Mouse (Mus musculus): ENCODE measurements around the gene Abcb4. TPM values are rescaled to one million over a fixed set of nuclear protein-coding genes. Genes with fewer than 3 reads are reported as not detected.
A peak's percentile ranks its signal among the peaks of the same experiment; 100 is the strongest.

Abcb4 gene
- polyA plus RNA-seq, 1 experiment from 2014 or later, result 0.37 TPM

- no peaks in the 10 kb centered on the region for H3K27me3 ChIP-seq (ENCODE audit: control insufficient read depth, insufficient read depth, low read length)
Measured at GRCm38 (mm10) chr5:8974721-8975120, 81.2 kb downstream of the Abcb4 start.

GRCm38 (mm10) chr5:8985470-8985869 lies 92.0 kb downstream of the Abcb4 start:
- Histone ChIP-seq H3K27me3 (ENCODE audit: control insufficient read depth, insufficient read depth, low read length) (no peaks in the 10 kb centered on the region), H3K4me2 (ENCODE audit: low read depth, severe bottlenecking) (no peak overlapping the region), H3K27ac (replicated peaks; ENCODE audit: low read depth, low read length) (no peak overlapping the region), H3K4me3 (ENCODE audit: low read depth, low read length) (no peak overlapping the region), H3K4me1 (ENCODE audit: control insufficient read depth, insufficient read depth, low read length) (no peaks in the 10 kb centered on the region), H3K9me3 (ENCODE audit: control insufficient read depth, low read length) (no peaks in the 10 kb centered on the region), H3K36me3 (ENCODE audit: control insufficient read depth, insufficient read depth, low read length) (peaks cover 13% of the 10 kb centered on the region; the same call in 1 of the 2 replicates), H3K9ac (ENCODE audit: low read length) (no peak overlapping the region)
- WGBS, result 98% methylated on average over 3 of the region's 3 CpGs
- DNase-seq (ENCODE audit: low spot score) (no peak), ATAC-seq (ENCODE audit: insufficient number of reproducible peaks, low FRiP score, low TSS enrichment, low read depth) (no peak)

More at GRCm38 (mm10) chr5:8974721-8975120, 81.2 kb downstream of the Abcb4 start:
- DNase-seq (ENCODE audit: low spot score) (no peak), ATAC-seq (ENCODE audit: insufficient number of reproducible peaks, low FRiP score, low TSS enrichment, low read depth) (no peak)
- no peak overlapping the region for H3K27ac ChIP-seq (replicated peaks; ENCODE audit: low read depth, low read length)
- no peak overlapping the region for H3K4me2 ChIP-seq (ENCODE audit: low read depth, severe bottlenecking)
- no peak overlapping the region for H3K4me3 ChIP-seq (ENCODE audit: low read depth, low read length)
- H3K36me3 ChIP-seq (ENCODE audit: control insufficient read depth, insufficient read depth, low read length), result peaks cover 5% of the 10 kb centered on the region; the same call in 1 of the 2 replicates
- no peaks in the 10 kb centered on the region for H3K9me3 ChIP-seq (ENCODE audit: control insufficient read depth, low read length)
- H3K9ac ChIP-seq (ENCODE audit: low read length), result no peak overlapping the region
- H3K4me1 ChIP-seq (ENCODE audit: control insufficient read depth, insufficient read depth, low read length), result no peaks in the 10 kb centered on the region

- Histone ChIP-seq H3K27ac (replicated peaks; ENCODE audit: low read depth, low read length) (no peak overlapping the region), H3K36me3 (ENCODE audit: control insufficient read depth, insufficient read depth, low read length) (peaks cover 13% of the 10 kb centered on the region; the same call in 1 of the 2 replicates), H3K4me1 (ENCODE audit: control insufficient read depth, insufficient read depth, low read length) (no peaks in the 10 kb centered on the region), H3K9ac (ENCODE audit: low read length) (no peak overlapping the region), H3K27me3 (ENCODE audit: control insufficient read depth, insufficient read depth, low read length) (no peaks in the 10 kb centered on the region), H3K4me2 (ENCODE audit: low read depth, severe bottlenecking) (no peak overlapping the region), H3K4me3 (ENCODE audit: low read depth, low read length) (no peak overlapping the region), H3K9me3 (ENCODE audit: control insufficient read depth, low read length) (no peaks in the 10 kb centered on the region)
- DNase-seq (ENCODE audit: low spot score), result no peak
- 98% methylated on average over 5 of the region's 5 CpGs for WGBS
- no peak for ATAC-seq (ENCODE audit: insufficient number of reproducible peaks, low FRiP score, low TSS enrichment, low read depth)
Measured at GRCm38 (mm10) chr5:8987925-8988324, 94.4 kb downstream of the Abcb4 start.

GRCm38 (mm10) chr5:8990526-8990925 lies 97.0 kb downstream of the Abcb4 start:
- ATAC-seq (ENCODE audit: insufficient number of reproducible peaks, low FRiP score, low TSS enrichment, low read depth) (no peak), DNase-seq (ENCODE audit: low spot score) (no peak)
- Histone ChIP-seq H3K9me3 (ENCODE audit: control insufficient read depth, low read length) (no peaks in the 10 kb centered on the region), H3K36me3 (ENCODE audit: control insufficient read depth, insufficient read depth, low read length) (peaks cover 11% of the 10 kb centered on the region; the same call in 1 of the 2 replicates), H3K9ac (ENCODE audit: low read length) (no peak overlapping the region), H3K4me2 (ENCODE audit: low read depth, severe bottlenecking) (no peak overlapping the region), H3K4me1 (ENCODE audit: control insufficient read depth, insufficient read depth, low read length) (no peaks in the 10 kb centered on the region), H3K27me3 (ENCODE audit: control insufficient read depth, insufficient read depth, low read length) (no peaks in the 10 kb centered on the region), H3K27ac (replicated peaks; ENCODE audit: low read depth, low read length) (no peak overlapping the region), H3K4me3 (ENCODE audit: low read depth, low read length) (no peak overlapping the region)
- WGBS, result 89% methylated on average over 13 of the region's 13 CpGs

GRCm38 (mm10) chr5:8991626-8992025 lies 98.1 kb downstream of the Abcb4 start:
- no peaks in the 10 kb centered on the region for H3K9me3 ChIP-seq (ENCODE audit: control insufficient read depth, low read length)
- peaks cover 4% of the 10 kb centered on the region; the same call in 1 of the 2 replicates for H3K4me1 ChIP-seq (ENCODE audit: control insufficient read depth, insufficient read depth, low read length)
- ATAC-seq (ENCODE audit: insufficient number of reproducible peaks, low FRiP score, low TSS enrichment, low read depth), result no peak
- H3K27ac ChIP-seq (replicated peaks; ENCODE audit: low read depth, low read length), result no peak overlapping the region
- H3K4me2 ChIP-seq (ENCODE audit: low read depth, severe bottlenecking), result no peak overlapping the region
- WGBS, result 88% methylated on average over 16 of the region's 16 CpGs
- H3K36me3 ChIP-seq (ENCODE audit: control insufficient read depth, insufficient read depth, low read length), result peaks cover 9% of the 10 kb centered on the region; the same call in 1 of the 2 replicates
- H3K27me3 ChIP-seq (ENCODE audit: control insufficient read depth, insufficient read depth, low read length), result no peaks in the 10 kb centered on the region
- no peak for DNase-seq (ENCODE audit: low spot score)
- no peak overlapping the region for H3K4me3 ChIP-seq (ENCODE audit: low read depth, low read length)
- no peak overlapping the region for H3K9ac ChIP-seq (ENCODE audit: low read length)

- peak overlapping the region; percentile 81 for H3K9ac ChIP-seq (ENCODE audit: low read length)
- no peaks in the 10 kb centered on the region for H3K9me3 ChIP-seq (ENCODE audit: control insufficient read depth, low read length)
- no peak for ATAC-seq (ENCODE audit: insufficient number of reproducible peaks, low FRiP score, low TSS enrichment, low read depth)
- DNase-seq (ENCODE audit: low spot score), result no peak
- WGBS, result 17% methylated on average over 13 of the region's 13 CpGs
- H3K27ac ChIP-seq (replicated peaks; ENCODE audit: low read depth, low read length), result 0 out of 2 replicates have a peak overlapping the region, but pooled peaks have one; percentile 8
- no peaks in the 10 kb centered on the region for H3K27me3 ChIP-seq (ENCODE audit: control insufficient read depth, insufficient read depth, low read length)
- peak overlapping the region; percentile 64 for H3K4me2 ChIP-seq (ENCODE audit: low read depth, severe bottlenecking)
- peaks cover 4% of the 10 kb centered on the region; the same call in 1 of the 2 replicates for H3K4me1 ChIP-seq (ENCODE audit: control insufficient read depth, insufficient read depth, low read length)
- H3K4me3 ChIP-seq (ENCODE audit: low read depth, low read length), result peak overlapping the region; percentile 63
- H3K36me3 ChIP-seq (ENCODE audit: control insufficient read depth, insufficient read depth, low read length), result peaks cover 2% of the 10 kb centered on the region; the same call in 1 of the 2 replicates
Measured at GRCm38 (mm10) chr5:8995966-8996685, 102.6 kb downstream of the Abcb4 start.

- Histone ChIP-seq H3K4me3 (ENCODE audit: low read depth, low read length) (peak within 1 kb of the TSS; percentile 63), H3K4me2 (ENCODE audit: low read depth, severe bottlenecking) (peak within 1 kb of the TSS; percentile 64), H3K27me3 (ENCODE audit: control insufficient read depth, insufficient read depth, low read length) (no peaks in the 10 kb centered on the region), H3K4me1 (ENCODE audit: control insufficient read depth, insufficient read depth, low read length) (peaks cover 4% of the 10 kb centered on the region; the same call in 1 of the 2 replicates), H3K27ac (replicated peaks; ENCODE audit: low read depth, low read length) (peak within 1 kb of the TSS; percentile 72), H3K9ac (ENCODE audit: low read length) (peak within 1 kb of the TSS; percentile 81), H3K9me3 (ENCODE audit: control insufficient read depth, low read length) (no peaks in the 10 kb centered on the region), H3K36me3 (ENCODE audit: control insufficient read depth, insufficient read depth, low read length) (no peaks in the 10 kb centered on the region; the same call in 1 of the 2 replicates)
- peak; percentile 100 for ATAC-seq (ENCODE audit: insufficient number of reproducible peaks, low FRiP score, low TSS enrichment, low read depth)
- under 1% methylated on average over 48 of the region's 57 CpGs for WGBS
- DNase-seq (ENCODE audit: low spot score), result peak; percentile 97
Measured at GRCm38 (mm10) chr5:8996686-8997512, 103.4 kb downstream of the Abcb4 start, which contains the start of gene Crot. Gene Crot, minus strand, starts transcription at chr5:8997324.

GRCm38 (mm10) chr5:8997513-8997895 lies 104.0 kb downstream of the Abcb4 start:
- H3K4me2 ChIP-seq (ENCODE audit: low read depth, severe bottlenecking), result peak overlapping the region; percentile 64
- H3K4me3 ChIP-seq (ENCODE audit: low read depth, low read length), result peak overlapping the region; percentile 63
- H3K27me3 ChIP-seq (ENCODE audit: control insufficient read depth, insufficient read depth, low read length), result no peaks in the 10 kb centered on the region
- ATAC-seq (ENCODE audit: insufficient number of reproducible peaks, low FRiP score, low TSS enrichment, low read depth), result 0 out of 2 replicates have a peak, but pooled peaks have one; percentile 3
- H3K9me3 ChIP-seq (ENCODE audit: control insufficient read depth, low read length), result no peaks in the 10 kb centered on the region
- DNase-seq (ENCODE audit: low spot score), result no peak
- no peaks in the 10 kb centered on the region; the same call in 1 of the 2 replicates for H3K36me3 ChIP-seq (ENCODE audit: control insufficient read depth, insufficient read depth, low read length)
- WGBS, result 15% methylated on average over 8 of the region's 8 CpGs
- H3K4me1 ChIP-seq (ENCODE audit: control insufficient read depth, insufficient read depth, low read length), result peaks cover 4% of the 10 kb centered on the region; the same call in 1 of the 2 replicates
- H3K9ac ChIP-seq (ENCODE audit: low read length), result peak overlapping the region; percentile 81
- H3K27ac ChIP-seq (replicated peaks; ENCODE audit: low read depth, low read length), result peak overlapping the region; percentile 72
